Mouse (Mus musculus): ENCODE results near the gene Gm5108.

Gm5108 gene

DNA sequence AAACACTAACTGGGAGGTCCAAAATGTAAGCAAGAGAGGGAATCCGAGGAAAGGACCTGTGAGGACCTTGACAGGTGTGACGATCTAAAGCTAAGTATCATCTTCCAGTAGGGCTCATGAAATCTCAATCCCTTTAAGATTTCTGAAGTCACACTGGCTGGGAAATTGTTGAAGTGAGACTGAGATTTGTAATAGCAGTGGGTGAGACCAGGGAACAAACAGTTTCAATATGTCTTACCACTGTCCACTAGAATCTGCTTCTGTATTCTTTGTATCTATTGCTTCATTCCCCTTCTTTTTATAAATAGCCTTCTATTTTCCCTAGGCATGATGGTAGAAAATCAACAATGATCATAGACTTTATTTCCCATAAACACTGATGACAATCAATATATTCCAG, 79.4 kb downstream of the Gm5108 start:
- DNase-seq (ENCODE audit: low read depth, low spot score), result no peak

Data from retina, adult 2 months (tissue).